ENCODE assay signal across 18 mouse cellular contexts in genomic region chr8:78233708-78234201, GRCm38 (mm10). TPM values are rescaled to one million over a fixed set of nuclear protein-coding genes. Genes with fewer than 3 reads are reported as not detected.
DNase-seq lines count a peak whose midpoint lies in the region; ATAC-seq and TF ChIP-seq lines count a peak whose summit lies in the region.
"Had no signal": no experiment of that assay in that cellular context is flagged by ENCODE, and none has a peak within 500 bp of the region (broad histone marks: within the 10 kb centered on the region; RNA-seq: fewer than 3 reads in every experiment).

No protein-coding gene starts in this region.

- H3K4me2 ChIP-seq in hindbrain, embryonic 15.5 days: peak overlapping the region; percentile 39; the same call in 1 of the 2 replicates
- no peak overlapping the region for H3K4me2 ChIP-seq in hindbrain, embryonic 11.5 days (replicated peaks; ENCODE audit: low read depth, low read length)
- no peak overlapping the region for H3K4me2 ChIP-seq in midbrain, embryonic 13.5 days (replicated peaks)
- H3K4me2 ChIP-seq: intestine, embryonic 15.5 days; liver, embryonic 13.5 days had no signal

- no peak for TF ChIP-seq POLR2A in thymus, adult 2 months (IDR thresholded peaks at IDR 0.05; ENCODE audit: control insufficient read depth, extremely low read depth, insufficient read depth, low read length, poor library complexity)

- no peaks in the 10 kb centered on the region for H3K9me3 ChIP-seq in hindbrain, embryonic 15.5 days
- no peaks in the 10 kb centered on the region for H3K9me3 ChIP-seq in hindbrain, embryonic 11.5 days (ENCODE audit: control insufficient read depth, low read length)
- H3K9me3 ChIP-seq in midbrain, embryonic 13.5 days: no peaks in the 10 kb centered on the region
- H3K9me3 ChIP-seq: intestine, embryonic 15.5 days; liver, embryonic 13.5 days had no signal

- TF ChIP-seq CTCF in thymus, adult 2 months (IDR thresholded peaks at IDR 0.05; ENCODE audit: borderline replicate concordance, control insufficient read depth, extremely low read depth, insufficient read depth, low read length, poor library complexity): no peak

- no peak overlapping the region for H3K9ac ChIP-seq in hindbrain, embryonic 15.5 days
- no peak overlapping the region for H3K9ac ChIP-seq in hindbrain, embryonic 11.5 days (ENCODE audit: low read depth, low read length)
- peak overlapping the region; percentile 29; the same call in 1 of the 2 replicates for H3K9ac ChIP-seq in midbrain, embryonic 13.5 days (replicated peaks)
- H3K9ac ChIP-seq: intestine, embryonic 15.5 days; liver, embryonic 13.5 days had no signal

- no peak overlapping the region for H3K27ac ChIP-seq in hindbrain, embryonic 15.5 days (replicated peaks)
- H3K27ac ChIP-seq in hindbrain, embryonic 11.5 days (ENCODE audit: low read depth, low read length): no peak overlapping the region
- no peak overlapping the region for H3K27ac ChIP-seq in midbrain, embryonic 13.5 days
- H3K27ac ChIP-seq in thymus, adult 2 months (ENCODE audit: control insufficient read depth, insufficient read depth, low read length): no peak overlapping the region
- H3K27ac ChIP-seq: gastrocnemius, adult 2 months; intestine, embryonic 15.5 days; liver, embryonic 13.5 days had no signal

- no peaks in the 10 kb centered on the region for H3K27me3 ChIP-seq in hindbrain, embryonic 15.5 days
- no peaks in the 10 kb centered on the region for H3K27me3 ChIP-seq in hindbrain, embryonic 11.5 days (ENCODE audit: control insufficient read depth, insufficient read depth, low read length)
- no peaks in the 10 kb centered on the region for H3K27me3 ChIP-seq in midbrain, embryonic 13.5 days
- no peaks in the 10 kb centered on the region for H3K27me3 ChIP-seq in thymus, adult 2 months (ENCODE audit: control insufficient read depth, insufficient read depth, low read length)
- H3K27me3 ChIP-seq: intestine, embryonic 15.5 days; liver, embryonic 13.5 days had no signal

- H3K4me3 ChIP-seq in hindbrain, embryonic 15.5 days: no peak overlapping the region
- no peak overlapping the region for H3K4me3 ChIP-seq in hindbrain, embryonic 11.5 days (ENCODE audit: low read depth, low read length)
- no peak overlapping the region for H3K4me3 ChIP-seq in midbrain, embryonic 13.5 days (replicated peaks)
- H3K4me3 ChIP-seq in thymus, adult 2 months (ENCODE audit: control insufficient read depth, insufficient read depth, low read length): no peak overlapping the region
- H3K4me3 ChIP-seq: gastrocnemius, adult 2 months; intestine, embryonic 15.5 days; liver, embryonic 13.5 days had no signal

- H3K4me1 ChIP-seq in hindbrain, embryonic 15.5 days (replicated peaks): peaks cover 9% of the 10 kb centered on the region; the same call in 1 of the 2 replicates
- 0 out of 2 replicates have a peak, but pooled peaks cover 2% of the 10 kb centered on the region for H3K4me1 ChIP-seq in hindbrain, embryonic 11.5 days (replicated peaks; ENCODE audit: control insufficient read depth, insufficient read depth, low read length)
- H3K4me1 ChIP-seq in midbrain, embryonic 13.5 days (replicated peaks): peaks cover 20% of the 10 kb centered on the region
- H3K4me1 ChIP-seq in thymus, adult 2 months (replicated peaks; ENCODE audit: control insufficient read depth, insufficient read depth, low read length): no peaks in the 10 kb centered on the region
- H3K4me1 ChIP-seq: intestine, embryonic 15.5 days; liver, embryonic 13.5 days had no signal

- 62% methylated on average over 7 of the region's 7 CpGs for WGBS in hindbrain, embryonic 15.5 days
- 84% methylated on average over 7 of the region's 7 CpGs for WGBS in hindbrain, embryonic 11.5 days
- 66% methylated on average over 7 of the region's 7 CpGs for WGBS in midbrain, embryonic 13.5 days
- 96% methylated on average over 7 of the region's 7 CpGs for WGBS in thymus, adult 2 months

- no peaks in the 10 kb centered on the region for H3K36me3 ChIP-seq in hindbrain, embryonic 15.5 days
- H3K36me3 ChIP-seq in hindbrain, embryonic 11.5 days (ENCODE audit: control insufficient read depth, insufficient read depth, low read length): no peaks in the 10 kb centered on the region
- no peaks in the 10 kb centered on the region for H3K36me3 ChIP-seq in midbrain, embryonic 13.5 days
- H3K36me3 ChIP-seq in thymus, adult 2 months (ENCODE audit: control insufficient read depth, insufficient read depth, low read length): no peaks in the 10 kb centered on the region
- H3K36me3 ChIP-seq: intestine, embryonic 15.5 days; liver, embryonic 13.5 days had no signal

- ATAC-seq in hindbrain, embryonic 15.5 days (ENCODE audit: low FRiP score, low read depth): no peak
- no peak for ATAC-seq in hindbrain, embryonic 11.5 days (ENCODE audit: low FRiP score)
- no peak for ATAC-seq in midbrain, embryonic 13.5 days
- ATAC-seq in megakaryocyte, adult 5-6 weeks (ENCODE audit: poor library complexity, severe bottlenecking): no peak
- ATAC-seq: activated CD4-positive, CD25-positive, alpha-beta regulatory T cell, adult 4 months; intestine, embryonic 15.5 days had no signal

- peak; percentile 39 to 48 for DNase-seq in cerebellum, postnatal 10 days
- no peak for DNase-seq in cerebellum, adult 8-10 months
- DNase-seq in hindbrain, embryonic 11.5 days (ENCODE audit: low spot score): no peak
- peak; percentile 24 for DNase-seq in brain, adult 2 months (ENCODE audit: low read depth, low spot score)
- DNase-seq in thymus, adult 2 months: no peak
- DNase-seq: adrenal gland, postnatal 25 days; cerebellum, adult 11 months; gastrocnemius, adult 2 months; heart, adult 18-20 months; left cerebral cortex, postnatal 4 days; liver, embryonic 13.5 days had no signal

RNA-seq across cellular contexts. Expression of gene Ttc29, which starts 20.7 kb away (rescaled TPM):
- polyA plus RNA-seq in hindbrain, embryonic 15.5 days (2015; fragmentation: Nextera tagmentation; extraction: Ambion mirVana): 0.31 and 1.2 TPM in 2 replicates
- 0.66 and 0.68 TPM in 2 replicates for polyA plus RNA-seq in hindbrain, embryonic 11.5 days (2014; fragmentation: Nextera tagmentation; extraction: Ambion mirVana)
- polyA plus RNA-seq in midbrain, embryonic 13.5 days (2015; fragmentation: Nextera tagmentation; extraction: Ambion mirVana): 0.28 and 0.38 TPM in 2 replicates
- not detected in 2 replicates for polyA plus RNA-seq in thymus, adult 2 months (2012; rRNA removed)
- total RNA-seq in megakaryocyte, adult 5-6 weeks (2015): not detected in 2 replicates
- total RNA-seq in megakaryocyte, adult 5-6 weeks (2017): not detected in 2 replicates
- total RNA-seq: adrenal gland, postnatal 25 days; gastrocnemius, adult 2 months; megakaryocyte-erythroid progenitor cell, adult 5-6 weeks had no signal
- polyA plus RNA-seq: activated CD4-positive, CD25-positive, alpha-beta regulatory T cell, adult 4 months; intestine, embryonic 15.5 days; kidney, embryonic 16.5 days; liver, embryonic 13.5 days had no signal

Comparison
In these comparisons a context has a peak if more than half of its experiments do, and no peak if none do; other contexts are left out.
1. DNase-seq: peak in cerebellum, postnatal 10 days (2 of 2) and brain, adult 2 months (single experiment); none in cerebellum, adult 8-10 months (single experiment), hindbrain, embryonic 11.5 days (single experiment) and thymus, adult 2 months (single experiment).